Mouse (Mus musculus) intestine, embryonic 16.5 days (tissue): ENCODE data around the gene Rbp7. TPM values are rescaled to one million over a fixed set of nuclear protein-coding genes. Genes with fewer than 3 reads are reported as not detected.

Experiments used
- ATAC-seq: fragments of 200-750 bp; cut with Nextera tagmentation; 2 replicates; pipeline ENCODE4 v1.8.0; 2017; ENCODE audit warnings: moderate TSS enrichment, moderate library complexity
- H3K27ac ChIP-seq: fragments of 300-500 bp; sonication (generic); 2 replicates; pipeline ENCODE4 v1.5.1; 2014; ENCODE audit warnings: mild to moderate bottlenecking, low read length
- H3K27me3 ChIP-seq: fragments of 300-500 bp; sonication (generic); replicated peaks from 2 replicates; pipeline ENCODE4 v1.6.1; 2014; ENCODE audit warnings: low read length, control low read depth, mixed read lengths; ENCODE audit not compliant: control insufficient read depth, insufficient read depth
- H3K36me3 ChIP-seq: fragments of 300-500 bp; sonication (generic); 2 replicates; pipeline ENCODE4 v1.6.1; 2014; ENCODE audit warnings: low read length, control low read depth; ENCODE audit not compliant: control insufficient read depth, insufficient read depth
- H3K4me1 ChIP-seq: fragments of 300-500 bp; sonication (generic); 2 replicates; pipeline ENCODE4 v1.6.1; 2014; ENCODE audit warnings: low read length, control low read depth, mixed read lengths; ENCODE audit not compliant: control insufficient read depth, insufficient read depth
- H3K4me2 ChIP-seq: fragments of 300-500 bp; sonication (generic); 2 replicates; pipeline ENCODE4 v1.6.1; 2014; ENCODE audit warnings: low read depth, low read length, control low read depth
- H3K4me3 ChIP-seq: fragments of 300-500 bp; sonication (generic); 2 replicates; pipeline ENCODE4 v1.5.1; 2014; ENCODE audit warnings: mild to moderate bottlenecking, low read length
- H3K9ac ChIP-seq: fragments of 300-500 bp; sonication (generic); 2 replicates; pipeline ENCODE4 v1.6.1; 2014; ENCODE audit warnings: low read depth, low read length
- H3K9me3 ChIP-seq: fragments of 300-500 bp; sonication (generic); 2 replicates; pipeline ENCODE4 v1.6.1; 2016; ENCODE audit warnings: low read length, control low read depth; ENCODE audit not compliant: control insufficient read depth
- WGBS: fragments of 180-500 bp; shearing (Covaris S2); extraction: QIAGEN DNeasy Blood & Tissue Kit; methylation state at CpG from one replicate; pipeline ENCODE4 v1.1.7; 2014; 5-methylcytosine and 5-hydroxymethylcytosine counted together
- polyA plus RNA-seq: library from polyadenylated mRNA; unstranded; fragments of >200 nt; fragmentation: Nextera tagmentation; extraction: Ambion mirVana; gene quantifications from 2 replicates; pipeline ENCODE4 v1.2.1, GENCODE M21; 2015

Gene Rbp7
- polyA plus RNA-seq, 1 experiment from 2014 or later, result 2.2 TPM

DNA sequence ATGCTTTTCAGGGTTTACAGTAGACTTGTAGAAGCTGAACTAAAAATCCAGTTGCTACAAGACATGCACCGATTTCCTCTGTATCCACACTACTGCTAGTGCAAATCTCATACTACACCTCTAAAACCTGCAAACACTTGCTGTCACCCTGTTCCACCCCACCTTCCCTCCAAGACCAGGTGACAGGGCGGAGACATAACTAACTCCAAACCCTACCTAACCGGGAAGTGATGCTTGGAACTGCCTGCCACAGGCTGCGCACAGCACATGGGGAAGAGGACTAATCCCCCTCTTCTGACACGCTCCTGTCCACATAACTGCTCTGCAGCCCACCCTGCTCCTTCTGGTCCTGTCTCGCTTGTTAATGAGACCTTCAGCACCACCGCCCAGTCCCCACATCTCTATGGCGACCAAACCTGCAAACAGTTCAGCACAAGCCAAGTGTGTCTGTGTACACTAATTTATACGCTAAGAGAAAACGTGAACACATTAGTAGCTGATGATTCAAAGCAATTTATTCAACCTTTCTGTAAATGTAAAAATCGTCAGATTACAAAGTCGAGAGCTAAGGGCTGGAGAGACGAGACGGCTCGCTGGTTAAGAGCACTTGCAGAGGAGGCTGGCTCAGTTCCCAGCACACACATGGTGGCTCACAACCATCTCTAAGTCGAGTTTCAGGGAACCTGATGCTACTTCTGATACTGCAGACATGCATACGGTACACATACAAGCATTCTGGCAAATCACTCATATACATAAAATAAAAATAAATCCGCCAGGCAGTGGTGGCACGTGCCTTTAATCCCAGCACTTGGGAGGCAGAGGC is 49.9 kb downstream of the Rbp7 start:
- Histone ChIP-seq H3K4me3 (no peak overlapping the region), H3K27me3 (no peaks in the 10 kb centered on the region), H3K4me2 (no peak overlapping the region), H3K4me1 (peaks cover 38% of the 10 kb centered on the region), H3K9me3 (no peaks in the 10 kb centered on the region), H3K9ac (no peak overlapping the region), H3K27ac (0 out of 2 replicates have a peak overlapping the region, but pooled peaks have one; percentile 11), H3K36me3 (peaks cover 2% of the 10 kb centered on the region; the same call in 1 of the 2 replicates)
- no peak for ATAC-seq
- 53% methylated on average over 19 of the region's 19 CpGs for WGBS

DNA sequence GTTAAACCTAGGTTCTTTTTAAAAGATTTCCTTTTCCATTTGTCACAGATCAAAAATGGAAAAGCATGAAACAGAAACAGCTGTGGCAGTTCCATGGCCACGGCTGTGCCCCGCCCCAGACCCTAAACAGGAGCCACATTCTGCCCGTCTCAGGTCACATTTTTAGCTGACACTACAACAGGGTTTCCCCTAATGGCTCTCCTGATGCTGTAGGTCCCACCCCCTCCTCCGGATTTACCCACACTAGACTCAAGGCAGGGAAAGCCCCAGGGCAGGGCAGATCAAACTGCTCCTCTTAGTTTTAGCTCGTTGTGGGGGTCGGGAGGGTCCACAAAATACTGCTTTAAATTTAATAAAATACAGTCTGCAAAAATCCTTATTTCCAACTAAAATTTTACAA is 51.7 kb downstream of the Rbp7 start:
- Histone ChIP-seq H3K27ac (peak overlapping the region; percentile 73), H3K27me3 (no peaks in the 10 kb centered on the region), H3K36me3 (no peaks in the 10 kb centered on the region; the same call in 1 of the 2 replicates), H3K9ac (peak overlapping the region; percentile 2; the same call in 1 of the 2 replicates), H3K4me3 (no peak overlapping the region), H3K9me3 (no peaks in the 10 kb centered on the region), H3K4me2 (peak overlapping the region; percentile 28; the same call in 1 of the 2 replicates), H3K4me1 (peaks cover 50% of the 10 kb centered on the region)
- 29% methylated on average over 6 of the region's 6 CpGs for WGBS
- no peak for ATAC-seq

DNA sequence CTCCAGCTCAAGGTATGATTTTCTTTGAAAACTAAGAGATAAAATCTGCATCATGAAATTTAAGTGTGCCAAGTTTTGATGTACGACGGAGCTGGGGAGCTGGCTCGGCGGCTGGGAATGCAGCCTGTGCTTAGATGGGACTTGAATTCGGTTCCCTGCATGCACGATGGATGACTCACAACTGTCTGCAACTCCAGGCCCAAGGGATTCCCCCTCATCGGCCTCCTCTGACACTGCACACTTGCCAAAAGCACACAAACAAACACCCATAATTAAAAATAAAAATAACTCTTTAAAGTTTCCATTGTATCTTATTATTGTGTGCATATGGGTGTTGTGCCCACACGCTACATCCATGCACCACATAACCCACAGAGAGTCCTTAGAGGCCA is 53.2 kb downstream of the Rbp7 start:
- no peak overlapping the region for H3K9ac ChIP-seq
- H3K27me3 ChIP-seq, result no peaks in the 10 kb centered on the region
- no peak overlapping the region for H3K4me3 ChIP-seq
- 56% methylated on average over 8 of the region's 8 CpGs for WGBS
- H3K9me3 ChIP-seq, result no peaks in the 10 kb centered on the region
- ATAC-seq, result no peak
- H3K36me3 ChIP-seq, result no peaks in the 10 kb centered on the region; the same call in 1 of the 2 replicates
- H3K27ac ChIP-seq, result peak overlapping the region; percentile 69; the same call in 1 of the 2 replicates
- H3K4me1 ChIP-seq, result peaks cover 58% of the 10 kb centered on the region
- no peak overlapping the region for H3K4me2 ChIP-seq

DNA sequence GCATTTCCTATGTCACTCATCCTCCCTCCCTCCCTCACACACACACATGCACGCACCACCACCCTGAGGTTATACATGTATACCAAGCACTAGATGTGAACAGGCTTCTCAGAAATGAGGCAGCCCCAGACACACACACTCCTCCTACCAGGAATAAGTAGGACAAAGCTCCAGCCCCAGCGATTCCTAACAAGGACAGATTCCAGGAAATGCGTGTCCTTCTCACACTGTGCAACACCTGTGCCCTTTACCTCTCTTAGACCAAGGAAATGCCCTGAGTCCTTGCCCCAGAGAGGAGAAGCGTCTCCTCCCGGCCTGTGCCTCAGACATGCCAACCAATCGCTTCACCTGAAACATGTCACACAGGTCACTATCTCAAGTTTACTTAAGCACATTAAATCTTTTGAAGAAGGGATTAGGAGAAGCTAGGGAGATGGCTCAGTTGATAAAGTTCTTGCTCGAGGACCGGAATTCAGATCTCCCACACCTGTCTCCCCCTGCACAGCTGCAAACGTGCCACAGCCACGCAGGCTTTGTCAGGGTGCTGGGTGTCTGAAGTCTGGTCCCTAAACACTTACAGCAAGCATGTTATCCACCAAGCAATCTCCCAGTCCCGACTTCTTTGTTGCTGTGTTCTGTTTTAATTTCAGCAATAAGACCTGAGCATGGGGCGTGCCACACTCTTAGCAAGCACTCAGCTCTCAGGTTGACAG is 53.7 kb downstream of the Rbp7 start:
- peak overlapping the region; percentile 69 for H3K27ac ChIP-seq
- H3K4me2 ChIP-seq, result no peak overlapping the region
- no peaks in the 10 kb centered on the region for H3K9me3 ChIP-seq
- H3K4me3 ChIP-seq, result no peak overlapping the region
- WGBS, result 58% methylated on average over 12 of the region's 12 CpGs
- no peaks in the 10 kb centered on the region; the same call in 1 of the 2 replicates for H3K36me3 ChIP-seq
- 0 out of 2 replicates have a peak, but pooled peaks have one; percentile 10 for ATAC-seq
- peaks cover 62% of the 10 kb centered on the region for H3K4me1 ChIP-seq
- no peak overlapping the region for H3K9ac ChIP-seq
- no peaks in the 10 kb centered on the region for H3K27me3 ChIP-seq

Other genes with a start within 250 kb of the Rbp7 start
- gene Kif1b, start 147.3 kb downstream of the Rbp7 start, polyA plus RNA-seq, result 18.2 and 19.2 TPM in 2 replicates
- gene Ube4b, start 28.2 kb downstream of the Rbp7 start, polyA plus RNA-seq, result 31.1 and 34.4 TPM in 2 replicates
- gene Tmem274, start 22.4 kb upstream of the Rbp7 start, polyA plus RNA-seq, result 0.38 and 0.55 TPM in 2 replicates
- 14.7 and 15.2 TPM in 2 replicates for gene Nmnat1, start 30.2 kb upstream of the Rbp7 start, polyA plus RNA-seq
- gene Lzic, start 30.3 kb upstream of the Rbp7 start, polyA plus RNA-seq, result 38.2 and 41.4 TPM in 2 replicates
- gene Ctnnbip1, start 63.3 kb upstream of the Rbp7 start, polyA plus RNA-seq, result 41.2 and 46.5 TPM in 2 replicates
- gene Clstn1, start 131.5 kb upstream of the Rbp7 start, polyA plus RNA-seq, result 10.8 and 12.5 TPM in 2 replicates
- 4.8 and 5.2 TPM in 2 replicates for gene Pik3cd, start 247.6 kb upstream of the Rbp7 start, polyA plus RNA-seq